Mouse (Mus musculus) urinary bladder, adult 2 months (tissue): ENCODE data around the gene Pygl. TPM values are rescaled to one million over a fixed set of nuclear protein-coding genes. Genes with fewer than 3 reads are reported as not detected.
"Not testable (repeated sequence)": the region's sequence is repeated elsewhere in the genome, so short reads cannot be mapped to it uniquely, and the experiment has no call there.

Experiments
- DNase-seq: peaks from one replicate; pipeline ENCODE4 v3.0.0; 2022; ENCODE audit warnings: low spot score
- polyA plus RNA-seq: library from polyadenylated mRNA; depleted of rRNA; stranded (reverse); fragments of >200 nt; gene quantifications from 2 replicates; pipeline ENCODE4 v1.2.3, GENCODE M21; 2012

Gene Pygl
- polyA plus RNA-seq, 1 experiment = 27.3 TPM

- peak; percentile 64 for DNase-seq
Measured at GRCm38 (mm10) chr12:70227121-70227932, 4.0 kb downstream of the Pygl start.

- no peak for DNase-seq
Measured at GRCm38 (mm10) chr12:70226655-70227054, 4.6 kb downstream of the Pygl start.

DNA sequence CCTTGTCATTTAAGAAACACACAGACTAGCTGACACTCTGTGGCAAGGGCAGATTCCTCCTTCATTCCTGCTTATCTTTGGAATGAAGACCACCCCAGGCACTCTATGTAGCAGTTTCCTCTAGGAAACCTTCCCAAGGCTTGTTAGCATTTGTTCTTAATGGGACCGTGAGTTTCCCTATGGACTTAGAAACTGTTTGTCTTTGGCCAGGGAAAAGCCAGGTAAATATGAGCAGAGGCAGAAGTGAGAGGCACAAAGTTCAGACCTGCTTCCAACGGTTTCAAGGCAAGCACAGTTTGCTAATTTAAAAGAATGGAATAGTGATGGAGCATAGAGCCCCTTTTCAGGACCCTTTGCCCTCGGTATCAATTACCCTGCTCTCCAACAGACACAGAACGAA, 8.0 kb downstream of the Pygl start:
- DNase-seq = no peak

GRCm38 (mm10) chr12:70221425-70221824, 9.9 kb downstream of the Pygl start:
- DNase-seq = no peak

DNA sequence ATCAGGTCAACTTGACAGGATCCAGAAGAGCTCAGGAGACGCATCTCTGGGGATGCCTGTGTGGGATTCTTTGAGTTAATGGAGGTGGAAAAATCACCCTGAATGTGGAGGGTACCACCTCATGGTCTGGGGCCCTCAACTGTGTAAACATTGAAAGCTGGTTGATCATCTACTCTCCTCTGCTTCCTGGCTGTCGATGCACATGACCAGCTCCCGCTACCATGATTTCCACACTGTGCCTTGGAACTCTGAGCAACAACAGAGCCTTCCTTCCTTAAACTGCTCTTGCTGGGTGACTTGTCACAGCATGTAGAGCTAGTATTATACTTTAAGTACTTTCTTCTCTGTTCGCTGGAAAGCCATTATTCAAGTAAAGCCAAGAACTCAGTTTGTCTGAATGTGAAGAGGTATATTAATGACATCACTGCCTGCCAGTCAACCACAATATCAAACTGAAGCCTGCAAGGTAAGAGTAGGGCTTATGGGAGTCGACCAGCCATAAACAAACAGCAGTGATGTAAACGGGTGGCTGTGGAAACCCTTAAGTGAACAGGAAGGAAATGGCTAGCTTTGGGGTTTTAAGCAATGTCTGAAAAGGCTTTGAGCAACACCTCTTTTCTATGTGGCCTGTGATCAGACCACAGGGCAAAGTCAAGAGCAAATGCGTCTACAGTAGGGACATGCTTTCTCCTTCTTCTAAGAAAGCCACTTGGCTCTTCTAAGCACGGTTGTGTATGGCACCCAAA, 12.3 kb downstream of the Pygl start:
- no peak for DNase-seq

DNA sequence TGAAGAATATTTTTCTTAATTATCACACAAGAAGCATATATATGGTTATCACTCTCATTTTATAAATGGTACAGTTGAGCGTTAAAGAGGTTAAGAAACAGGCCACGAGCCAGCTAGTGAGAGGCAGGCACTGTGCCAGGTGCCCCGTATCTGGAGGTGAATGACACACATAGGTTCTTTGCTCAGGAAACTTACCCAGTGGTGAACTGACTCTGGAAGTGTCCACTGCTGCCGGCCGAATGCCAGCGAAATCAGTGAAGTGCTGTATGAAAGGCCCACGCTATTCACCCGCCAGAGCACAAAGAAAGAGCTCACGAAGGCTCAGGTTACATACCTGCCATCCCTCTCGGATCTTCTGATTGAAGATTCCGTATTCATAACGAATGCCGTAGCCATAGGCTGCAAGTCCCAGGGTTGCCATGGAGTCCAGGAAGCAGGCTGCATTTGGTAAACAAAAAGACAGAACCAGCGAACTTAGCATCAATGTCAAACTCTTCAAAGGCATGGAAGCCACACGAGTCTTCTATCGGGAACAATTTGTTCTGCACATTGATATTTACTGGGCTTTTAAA, 15.0 kb downstream of the Pygl start:
- no peak for DNase-seq

- no peak for DNase-seq
Measured at GRCm38 (mm10) chr12:70214281-70214680, 17.0 kb downstream of the Pygl start.

GRCm38 (mm10) chr12:70213601-70214000, 17.7 kb downstream of the Pygl start:
- no peak for DNase-seq

DNA sequence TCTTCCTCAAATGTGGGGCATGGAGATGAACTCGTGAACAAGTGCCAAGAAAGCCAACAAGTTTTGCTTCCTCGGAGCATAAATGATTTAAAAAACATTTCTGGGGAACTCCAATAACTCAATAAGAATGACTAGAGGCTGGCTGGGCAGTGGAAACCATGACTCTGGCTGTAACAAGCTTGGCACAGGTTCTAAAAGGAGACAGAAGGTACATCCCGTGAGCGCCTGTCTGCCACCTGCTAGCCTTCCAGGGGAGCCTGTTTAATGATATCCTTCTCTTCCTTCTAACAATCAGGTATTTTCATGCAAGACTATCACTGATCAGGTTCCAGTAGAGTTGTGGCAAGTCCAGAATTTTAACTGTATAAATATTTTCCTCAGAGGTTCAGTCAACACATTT, 18.8 kb downstream of the Pygl start:
- DNase-seq = no peak

DNA sequence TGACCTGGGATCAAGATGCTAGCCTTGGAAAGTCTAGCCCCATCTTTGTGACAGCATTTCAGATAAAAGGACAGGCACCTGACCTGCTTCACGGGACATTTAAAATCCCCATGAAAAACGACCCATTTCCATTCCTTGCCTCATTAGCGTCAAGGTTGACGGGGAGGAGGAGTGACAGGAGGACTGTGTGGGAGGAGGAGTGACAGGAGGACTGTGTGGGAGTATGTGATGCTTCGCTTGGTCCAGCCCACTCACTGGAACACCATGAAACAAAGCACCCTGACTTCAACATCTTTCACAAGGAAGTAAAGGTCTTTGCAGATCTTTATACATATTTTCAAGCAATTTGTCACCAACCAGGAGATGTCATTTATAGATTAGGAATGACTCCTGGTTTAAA, 23.1 kb downstream of the Pygl start:
- no peak for DNase-seq

- no peak for DNase-seq
Measured at GRCm38 (mm10) chr12:70204433-70204832, 26.9 kb downstream of the Pygl start.

DNA sequence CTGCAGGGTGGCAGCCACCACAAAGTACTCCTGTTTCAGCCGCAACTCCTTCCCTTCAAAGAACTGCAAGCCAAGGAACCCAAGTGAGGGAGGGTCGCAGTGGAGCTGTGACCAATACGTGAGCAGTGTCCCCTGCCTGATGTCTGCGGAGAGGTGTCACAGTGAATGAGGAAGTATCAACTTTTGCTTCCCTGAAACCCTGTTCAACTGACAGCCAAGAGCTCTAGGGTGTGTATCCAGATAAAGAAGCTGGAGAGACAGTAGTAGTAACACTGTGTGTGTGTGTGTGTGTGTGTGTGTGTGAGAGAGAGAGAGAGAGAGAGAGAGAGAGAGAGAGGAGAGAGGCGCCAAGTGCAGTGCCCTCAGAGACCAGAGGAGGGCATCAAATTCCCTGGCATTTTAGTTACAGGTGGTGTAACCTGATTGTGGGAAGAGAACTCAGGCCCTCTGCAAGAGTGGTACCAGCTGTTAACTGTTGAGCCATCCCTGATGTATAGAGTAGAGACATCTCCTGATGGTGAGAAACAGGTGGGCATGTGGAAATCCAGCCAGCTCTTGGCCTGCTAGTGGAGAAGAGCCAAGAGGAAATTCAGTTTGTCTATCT, 29.3 kb downstream of the Pygl start:
- no peak for DNase-seq

DNA sequence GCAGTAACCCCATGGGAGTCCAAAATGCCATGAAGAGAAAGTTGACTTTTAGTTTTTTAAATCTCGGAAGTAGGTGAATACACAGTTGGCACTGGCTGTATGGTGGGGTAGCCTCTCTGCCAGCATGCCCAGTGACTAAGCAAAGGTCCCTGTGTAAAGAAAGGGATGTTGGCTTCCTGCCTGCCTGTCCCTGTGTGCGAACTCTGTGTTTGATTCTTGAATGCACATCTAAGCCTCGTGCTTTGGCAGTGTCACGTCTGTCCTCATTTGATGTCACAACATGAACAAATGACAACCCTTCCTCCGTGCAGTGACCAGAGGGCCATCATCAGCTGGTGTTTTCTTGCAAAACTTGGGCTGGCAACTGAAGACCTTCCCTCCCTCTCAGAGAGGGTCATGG, 34.9 kb downstream of the Pygl start:
- DNase-seq = no peak

GRCm38 (mm10) chr12:70195426-70195825, 35.9 kb downstream of the Pygl start:
- no peak for DNase-seq

- DNase-seq = no peak
Measured at GRCm38 (mm10) chr12:70192267-70192727, 39.0 kb downstream of the Pygl start.

- no peak for DNase-seq
Measured at GRCm38 (mm10) chr12:70184173-70184783, 47.0 kb downstream of the Pygl start.

DNA sequence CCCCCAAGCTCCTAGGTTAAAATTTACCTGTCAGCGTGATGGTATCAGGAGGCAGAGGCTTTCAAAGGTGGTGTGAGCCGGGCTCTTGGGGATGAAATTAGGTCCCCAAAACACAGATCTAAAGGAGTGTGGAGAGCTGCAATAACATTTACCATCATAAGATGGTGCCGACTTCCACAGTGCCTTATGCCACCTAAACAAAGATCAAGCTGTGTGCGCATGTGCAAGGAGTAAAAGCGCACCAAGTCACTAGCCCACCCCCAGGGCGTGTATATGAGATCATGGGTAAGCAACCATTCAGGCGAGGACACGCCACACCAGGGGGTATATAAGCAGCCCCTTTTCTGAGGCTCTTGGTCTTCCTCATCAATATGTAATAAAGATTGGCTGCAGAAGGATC, 47.8 kb downstream of the Pygl start:
- DNase-seq = not testable (repeated sequence)

GRCm38 (mm10) chr12:70169969-70170368, 61.3 kb downstream of the Pygl start:
- no peak for DNase-seq

GRCm38 (mm10) chr12:70167950-70168349, 63.3 kb downstream of the Pygl start:
- DNase-seq = no peak

DNA sequence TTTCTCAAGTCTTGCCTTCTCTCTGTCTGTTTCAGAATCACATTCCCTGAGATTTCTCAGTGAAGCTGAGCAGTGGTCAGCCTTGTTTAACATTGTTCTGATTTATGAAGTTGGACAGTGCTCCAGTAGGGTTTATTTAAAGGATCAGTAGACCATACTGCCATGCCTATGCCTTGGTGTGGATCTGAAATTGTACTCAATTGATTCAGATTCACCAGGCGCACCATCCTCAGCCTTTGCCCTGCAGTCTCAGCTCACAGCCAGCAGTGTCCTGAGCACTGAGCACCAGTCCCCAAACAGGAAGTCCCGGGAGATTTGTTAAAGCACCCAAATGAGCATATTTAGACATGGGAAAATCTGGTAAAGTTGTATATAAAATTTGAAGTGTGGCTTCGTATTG, 66.5 kb downstream of the Pygl start:
- no peak for DNase-seq

GRCm38 (mm10) chr12:70161057-70161456, 70.2 kb downstream of the Pygl start:
- DNase-seq = no peak
